Mouse (Mus musculus): Measurements from ENCODE around the gene Scube1.

Scube1 gene

GRCm38 (mm10) chr15:83724886-83725269, at the start of gene Scube1:
Gene Scube1 (minus strand): TSS chr15:83725021.
- DNase-seq (ENCODE audit: low spot score) = peak; percentile 85

GRCm38 (mm10) chr15:83772953-83773352, 48.1 kb upstream of the Scube1 start:
- DNase-seq (ENCODE audit: low spot score) = no peak

GRCm38 (mm10) chr15:83772460-83772859, 47.6 kb upstream of the Scube1 start:
- no peak for DNase-seq (ENCODE audit: low spot score)

- DNase-seq (ENCODE audit: low spot score) = no peak
Measured at GRCm38 (mm10) chr15:83771346-83772053, 46.7 kb upstream of the Scube1 start.

GRCm38 (mm10) chr15:83765388-83766029, 40.7 kb upstream of the Scube1 start:
- DNase-seq (ENCODE audit: low spot score) = no peak

GRCm38 (mm10) chr15:83761512-83761911, 36.7 kb upstream of the Scube1 start:
- DNase-seq (ENCODE audit: low spot score) = no peak

- DNase-seq (ENCODE audit: low spot score) = no peak
Measured at GRCm38 (mm10) chr15:83760683-83761082, 35.9 kb upstream of the Scube1 start.

GRCm38 (mm10) chr15:83758958-83759357, 34.1 kb upstream of the Scube1 start:
- DNase-seq (ENCODE audit: low spot score) = no peak

- no peak for DNase-seq (ENCODE audit: low spot score)
Measured at GRCm38 (mm10) chr15:83756742-83757141, 31.9 kb upstream of the Scube1 start.

- no peak for DNase-seq (ENCODE audit: low spot score)
Measured at GRCm38 (mm10) chr15:83749436-83749835, 24.6 kb upstream of the Scube1 start.

GRCm38 (mm10) chr15:83748986-83749385, 24.2 kb upstream of the Scube1 start:
- DNase-seq (ENCODE audit: low spot score) = no peak

- DNase-seq (ENCODE audit: low spot score) = no peak
Measured at GRCm38 (mm10) chr15:83746311-83746710, 21.5 kb upstream of the Scube1 start.

GRCm38 (mm10) chr15:83742018-83742417, 17.2 kb upstream of the Scube1 start:
- DNase-seq (ENCODE audit: low spot score) = no peak

- no peak for DNase-seq (ENCODE audit: low spot score)
Measured at GRCm38 (mm10) chr15:83740676-83741422, 16.0 kb upstream of the Scube1 start.

GRCm38 (mm10) chr15:83727626-83728025, 2.8 kb upstream of the Scube1 start:
- DNase-seq (ENCODE audit: low spot score) = peak; percentile 15

- DNase-seq (ENCODE audit: low spot score) = no peak
Measured at GRCm38 (mm10) chr15:83726741-83727140, 1.9 kb upstream of the Scube1 start.

- no peak for DNase-seq (ENCODE audit: low spot score)
Measured at GRCm38 (mm10) chr15:83725556-83726200, 857 bp upstream of the Scube1 start.

GRCm38 (mm10) chr15:83724160-83724885, 498 bp downstream of the Scube1 start:
- DNase-seq (ENCODE audit: low spot score) = no peak

GRCm38 (mm10) chr15:83715582-83716228, 9.1 kb downstream of the Scube1 start:
- DNase-seq (ENCODE audit: low spot score) = no peak

GRCm38 (mm10) chr15:83712798-83713197, 12.0 kb downstream of the Scube1 start:
- no peak for DNase-seq (ENCODE audit: low spot score)

GRCm38 (mm10) chr15:83712361-83712760, 12.5 kb downstream of the Scube1 start:
- DNase-seq (ENCODE audit: low spot score) = no peak

Measured in ovary, adult 18-20 months (tissue).